Mouse (Mus musculus) heart, adult 2 months (tissue): ENCODE measurements around the gene Phldb2. TPM values are rescaled to one million over a fixed set of nuclear protein-coding genes. Genes with fewer than 3 reads are reported as not detected.

ENCODE experiments used
- DNase-seq, 2 experiments: peaks; one replicate each; pipeline ENCODE4 v3.0.0; 2021
- H3K27ac ChIP-seq: fragments of 200-600 bp; 2 replicates; pipeline ENCODE4 v1.8.1; 2022
- H3K27me3 ChIP-seq: fragments of 200-500 bp; 2 replicates; pipeline ENCODE4 v1.6.1; 2012; ENCODE audit warnings: mild to moderate bottlenecking, low read length, inconsistent platforms, mixed read lengths; ENCODE audit not compliant: control insufficient read depth, insufficient read depth
- H3K36me3 ChIP-seq: fragments of 200-500 bp; 2 replicates; pipeline ENCODE4 v1.6.1; 2012; ENCODE audit warnings: low read length, inconsistent platforms; ENCODE audit not compliant: control insufficient read depth, insufficient read depth
- H3K4me1 ChIP-seq: fragments of 200-500 bp; 2 replicates; pipeline ENCODE4 v1.6.1; 2011; ENCODE audit warnings: low read length; ENCODE audit not compliant: control insufficient read depth, insufficient read depth
- H3K4me3 ChIP-seq: fragments of 200-600 bp; 2 replicates; pipeline ENCODE4 v1.8.1; 2022
- H3K79me2 ChIP-seq: fragments of 200-500 bp; replicated peaks from 2 replicates; pipeline ENCODE4 v1.6.1; 2012; ENCODE audit warnings: mild to moderate bottlenecking, inconsistent platforms, low read length, moderate library complexity, mixed read lengths; ENCODE audit not compliant: control insufficient read depth, insufficient read depth
- H3K9ac ChIP-seq: fragments of 200-500 bp; 2 replicates; pipeline ENCODE4 v1.6.1; 2012; ENCODE audit warnings: low read depth, mild to moderate bottlenecking, control low read depth, inconsistent platforms, low read length, mixed read lengths
- CTCF ChIP-seq: fragments of 200-600 bp; IDR thresholded peaks from 2 replicates; pipeline ENCODE4 v1.8.1; 2022; ENCODE audit warnings: antibody characterized with exemption, mild to moderate bottlenecking, moderate library complexity
- EP300 ChIP-seq: fragments of 200-500 bp; IDR thresholded peaks from 2 replicates; pipeline ENCODE4 v1.6.1; 2011; ENCODE audit warnings: low read depth, low read length, control low read depth; ENCODE audit not compliant: insufficient read depth
- POLR2A ChIP-seq: fragments of 200-500 bp; IDR thresholded peaks from 2 replicates; pipeline ENCODE4 v1.6.1; 2011; ENCODE audit warnings: mild to moderate bottlenecking, low read depth, low read length, control low read depth; ENCODE audit not compliant: insufficient read depth
- WGBS: fragments of 180-500 bp; shearing (Covaris S2); methylation state at CpG from one replicate; pipeline ENCODE4 v1.1.7; 2018; 5-methylcytosine and 5-hydroxymethylcytosine counted together
- intact Hi-C: fragments of 180-260 bp; cut with DNase I; formaldehyde crosslinking; loops from one replicate; pipeline ENCODE4 v1.15.1; 2025
- polyA plus RNA-seq: library from polyadenylated mRNA; depleted of rRNA; stranded (reverse); fragments of >200 nt; gene quantifications from 2 replicates; pipeline ENCODE4 v1.2.3, GENCODE M21; 2012
- total RNA-seq, 2 experiments: library from RNA; stranded (reverse); gene quantifications; 2 replicates each; pipeline ENCODE4 v1.2.3; 2021

Gene Phldb2
- total and polyA plus RNA-seq, 3 experiments = 3.6 to 13.0 (median 10.9) TPM

DNA sequence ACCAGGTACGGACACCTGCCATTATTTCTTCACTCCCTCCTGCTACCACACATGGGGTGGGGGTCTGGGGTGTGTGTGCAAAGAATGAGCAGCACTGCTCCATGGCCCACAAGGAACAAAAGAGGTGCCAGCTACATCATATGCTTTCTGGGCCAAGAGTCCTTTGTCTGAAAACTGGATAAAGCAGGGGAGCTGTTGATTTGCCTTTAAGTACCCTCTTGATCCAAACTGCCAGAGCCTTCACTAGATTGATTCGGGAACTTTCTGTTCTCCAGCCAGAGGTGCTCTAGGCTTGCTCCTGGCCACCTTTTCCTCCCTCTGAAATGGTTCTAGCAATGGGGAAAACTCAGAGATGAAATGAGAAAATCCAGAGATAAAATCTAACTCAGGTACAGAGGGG lies 164.1 kb downstream of the Phldb2 start:
- Histone ChIP-seq H3K4me1 (peaks cover 6% of the 10 kb centered on the region), H3K79me2 (no peaks in the 10 kb centered on the region), H3K4me3 (no peak overlapping the region), H3K27me3 (no peaks in the 10 kb centered on the region), H3K9ac (no peak overlapping the region), H3K27ac (no peak overlapping the region), H3K36me3 (peaks cover 11% of the 10 kb centered on the region)
- intact Hi-C loops = no loop called here
- DNase-seq = no peak
- TF ChIP-seq CTCF (no peak), POLR2A (no peak), EP300 (no peak)
- WGBS = 88% methylated on average over 2 of the region's 2 CpGs

GRCm38 (mm10) chr16:45787650-45788049 lies 165.7 kb downstream of the Phldb2 start:
- Histone ChIP-seq H3K27me3 (no peaks in the 10 kb centered on the region), H3K9ac (no peak overlapping the region), H3K36me3 (peaks cover 9% of the 10 kb centered on the region), H3K27ac (no peak overlapping the region), H3K79me2 (no peaks in the 10 kb centered on the region), H3K4me3 (no peak overlapping the region), H3K4me1 (peaks cover 6% of the 10 kb centered on the region)
- TF ChIP-seq CTCF = no peak
- no peak for TF ChIP-seq EP300
- no peak for TF ChIP-seq POLR2A
- DNase-seq = no peak
- WGBS = 81% methylated on average over 6 of the region's 6 CpGs
- intact Hi-C loops = loop anchor here (2.0 kb wide), 1 partner anchor 31 kb away; no protein-coding TSS in a partner anchor

DNA sequence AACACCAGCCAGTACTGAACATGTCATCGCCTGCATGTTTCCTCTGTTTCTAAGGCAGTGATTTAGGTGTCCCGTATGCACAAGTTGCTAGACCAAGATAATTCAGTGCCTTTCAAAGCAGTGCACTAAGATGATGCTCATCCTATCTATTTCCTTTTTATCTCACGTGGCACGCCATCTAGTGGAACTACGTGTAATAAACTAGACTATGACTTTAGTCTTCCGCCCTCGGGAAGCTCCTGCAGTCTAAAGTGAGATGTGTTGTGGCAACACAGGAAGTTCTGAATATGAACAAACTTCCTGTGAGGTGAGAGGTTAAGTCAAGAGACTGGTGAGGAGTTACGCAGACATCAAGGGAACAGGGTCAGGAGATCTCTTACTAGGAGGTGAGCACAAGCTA lies 166.8 kb downstream of the Phldb2 start:
- H3K9ac ChIP-seq = no peak overlapping the region
- H3K4me3 ChIP-seq = no peak overlapping the region
- H3K4me1 ChIP-seq = peaks cover 6% of the 10 kb centered on the region
- peak overlapping the region; percentile 6; the same call in 1 of the 2 replicates for H3K27ac ChIP-seq
- TF ChIP-seq CTCF = peak; percentile 67
- no peak for TF ChIP-seq EP300
- TF ChIP-seq POLR2A = no peak
- H3K36me3 ChIP-seq = peaks cover 9% of the 10 kb centered on the region
- WGBS = 24% methylated on average over 8 of the region's 8 CpGs
- no peaks in the 10 kb centered on the region for H3K79me2 ChIP-seq
- peak in 1 of 2 experiments; percentile 11 for DNase-seq
- H3K27me3 ChIP-seq = no peaks in the 10 kb centered on the region
- intact Hi-C loops = loop anchor here (2.0 kb wide), 1 partner anchor 30 kb away; no protein-coding TSS in a partner anchor

- Histone ChIP-seq H3K36me3 (peaks cover 9% of the 10 kb centered on the region), H3K9ac (no peak overlapping the region), H3K4me1 (no peaks in the 10 kb centered on the region; the same call in 1 of the 2 replicates), H3K27ac (no peak overlapping the region), H3K4me3 (no peak overlapping the region), H3K27me3 (no peaks in the 10 kb centered on the region), H3K79me2 (no peaks in the 10 kb centered on the region)
- 47% methylated on average over 6 of the region's 6 CpGs for WGBS
- TF ChIP-seq POLR2A (no peak), EP300 (no peak), CTCF (no peak)
- DNase-seq = no peak
- intact Hi-C loops = no loop called here
These were observed 173.4 kb downstream of the Phldb2 start for GRCm38 (mm10) chr16:45780001-45780400.

DNA sequence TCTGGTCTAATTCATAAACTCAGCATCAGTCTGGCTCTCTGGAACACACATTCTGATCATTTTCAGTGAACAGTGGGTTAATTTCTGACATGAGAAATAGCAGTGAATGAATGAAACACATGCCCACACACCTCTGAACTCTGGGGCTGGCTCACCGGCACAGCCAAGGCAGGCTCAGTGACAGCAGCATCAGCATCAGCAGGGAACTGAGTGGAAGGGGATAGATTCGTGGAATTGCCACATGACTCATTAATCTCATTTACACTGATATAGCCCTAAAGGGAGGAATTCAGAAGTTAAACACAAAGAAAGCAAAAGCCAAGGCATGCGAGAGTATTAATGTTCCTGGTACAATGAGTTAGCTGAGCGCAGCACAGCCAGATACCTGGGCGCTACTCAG lies 178.6 kb downstream of the Phldb2 start:
- no peak for DNase-seq
- no peak overlapping the region for H3K27ac ChIP-seq

DNA sequence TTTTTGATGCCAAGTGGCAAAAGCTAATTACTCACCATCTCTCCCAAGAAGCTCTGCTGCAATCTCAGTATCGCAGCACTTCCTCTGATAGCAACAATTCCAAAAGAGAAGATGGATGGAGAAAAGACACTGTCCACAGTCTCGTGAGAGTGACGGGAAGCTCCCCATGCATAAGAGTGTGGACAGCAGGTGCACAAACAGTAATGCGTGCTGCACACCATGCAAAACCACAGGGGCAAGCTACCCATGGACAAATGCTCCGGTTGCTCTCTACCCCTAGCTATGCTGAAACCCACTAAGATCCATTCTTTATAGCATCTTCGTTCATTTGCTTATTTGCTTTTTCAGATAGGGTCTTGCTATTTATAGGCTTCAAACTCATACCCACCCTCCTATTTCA lies 182.5 kb downstream of the Phldb2 start:
- H3K79me2 ChIP-seq = no peaks in the 10 kb centered on the region
- peaks cover 1% of the 10 kb centered on the region for H3K4me1 ChIP-seq
- H3K9ac ChIP-seq = no peak overlapping the region
- no peaks in the 10 kb centered on the region for H3K27me3 ChIP-seq
- H3K36me3 ChIP-seq = peaks cover 5% of the 10 kb centered on the region
- TF ChIP-seq EP300 = no peak
- TF ChIP-seq CTCF = no peak
- no peak for TF ChIP-seq POLR2A
- WGBS = 85% methylated on average over 6 of the region's 6 CpGs
- no peak overlapping the region for H3K27ac ChIP-seq
- DNase-seq = no peak
- intact Hi-C loops = no loop called here
- H3K4me3 ChIP-seq = no peak overlapping the region

More for the DNA sequence above, 178.6 kb downstream of the Phldb2 start:
- TF ChIP-seq CTCF (no peak), POLR2A (no peak), EP300 (no peak)
- Histone ChIP-seq H3K36me3 (peaks cover 7% of the 10 kb centered on the region), H3K4me3 (no peak overlapping the region), H3K79me2 (no peaks in the 10 kb centered on the region), H3K9ac (no peak overlapping the region), H3K4me1 (no peaks in the 10 kb centered on the region; the same call in 1 of the 2 replicates), H3K27me3 (no peaks in the 10 kb centered on the region)
- intact Hi-C loops = no loop called here
- 88% methylated on average over 5 of the region's 5 CpGs for WGBS
